Mouse (Mus musculus): ENCODE results near the gene Zfp710. TPM values are rescaled to one million over a fixed set of nuclear protein-coding genes. Genes with fewer than 3 reads are reported as not detected.

The Zfp710 gene
- polyA plus RNA-seq, 1 experiment from 2014 or later, result 15.9 TPM

DNA sequence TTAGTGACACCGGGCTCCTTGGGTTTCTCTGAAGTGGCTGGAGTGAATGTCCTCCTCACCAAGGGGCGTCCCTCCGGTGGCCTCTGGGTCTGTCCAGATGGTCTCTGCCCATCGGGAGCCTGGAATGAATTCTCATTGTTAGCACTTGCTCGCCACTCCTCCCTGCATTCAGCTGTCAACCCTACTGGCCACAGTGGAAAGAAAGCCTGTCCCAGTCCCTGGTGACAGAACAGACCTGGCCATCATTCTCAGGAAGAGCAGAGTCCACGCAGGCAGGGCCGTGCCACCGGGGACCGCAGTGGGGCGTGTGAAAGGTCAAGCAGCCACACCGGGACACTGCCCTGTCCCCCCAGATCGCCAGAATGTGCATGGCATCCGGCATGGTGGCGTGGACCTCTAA, 33.2 kb downstream of the Zfp710 start:
- DNase-seq (ENCODE audit: low read depth, low spot score) (no peak), ATAC-seq (no peak)
- no peaks in the 10 kb centered on the region for H3K27me3 ChIP-seq
- in situ Hi-C loops (cut with MboI; ENCODE audit: low pct_unique_long_range_greater_than_20kb), result no loop called here
- POLR2A ChIA-PET, result interaction anchor here (1.6 kb wide), 1 partner anchor 17 kb away, joined by 3 read pairs; no protein-coding TSS in a partner anchor
- CTCF ChIA-PET, result no interaction called here
- no peak for TF ChIP-seq CTCF (IDR thresholded peaks at IDR 0.05)

GRCm38 (mm10) chr7:80058405-80059063, 33.9 kb downstream of the Zfp710 start:
- TF ChIP-seq CTCF (IDR thresholded peaks at IDR 0.05), result no peak
- POLR2A ChIA-PET, result interaction anchor here (1.6 kb wide), 1 partner anchor 16 kb away, joined by 3 read pairs; no protein-coding TSS in a partner anchor
- DNase-seq (ENCODE audit: low read depth, low spot score), result no peak
- H3K27me3 ChIP-seq, result no peaks in the 10 kb centered on the region
- in situ Hi-C loops (cut with MboI; ENCODE audit: low pct_unique_long_range_greater_than_20kb), result no loop called here
- CTCF ChIA-PET, result no interaction called here
- ATAC-seq, result no peak

- in situ Hi-C loops (cut with MboI; ENCODE audit: low pct_unique_long_range_greater_than_20kb), result no loop called here
- ChIA-PET CTCF (no interaction called here), POLR2A (interaction anchor here (0.6 to 0.9 kb wide), 2 partner anchors 31 to 606 kb away, joined by 3 to 4 read pairs; no protein-coding TSS in a partner anchor)
- ATAC-seq (no peak), DNase-seq (ENCODE audit: low read depth, low spot score) (no peak)
- no peaks in the 10 kb centered on the region for H3K27me3 ChIP-seq
- TF ChIP-seq CTCF (IDR thresholded peaks at IDR 0.05), result no peak
Measured at GRCm38 (mm10) chr7:80059064-80059838, 34.6 kb downstream of the Zfp710 start.

DNA sequence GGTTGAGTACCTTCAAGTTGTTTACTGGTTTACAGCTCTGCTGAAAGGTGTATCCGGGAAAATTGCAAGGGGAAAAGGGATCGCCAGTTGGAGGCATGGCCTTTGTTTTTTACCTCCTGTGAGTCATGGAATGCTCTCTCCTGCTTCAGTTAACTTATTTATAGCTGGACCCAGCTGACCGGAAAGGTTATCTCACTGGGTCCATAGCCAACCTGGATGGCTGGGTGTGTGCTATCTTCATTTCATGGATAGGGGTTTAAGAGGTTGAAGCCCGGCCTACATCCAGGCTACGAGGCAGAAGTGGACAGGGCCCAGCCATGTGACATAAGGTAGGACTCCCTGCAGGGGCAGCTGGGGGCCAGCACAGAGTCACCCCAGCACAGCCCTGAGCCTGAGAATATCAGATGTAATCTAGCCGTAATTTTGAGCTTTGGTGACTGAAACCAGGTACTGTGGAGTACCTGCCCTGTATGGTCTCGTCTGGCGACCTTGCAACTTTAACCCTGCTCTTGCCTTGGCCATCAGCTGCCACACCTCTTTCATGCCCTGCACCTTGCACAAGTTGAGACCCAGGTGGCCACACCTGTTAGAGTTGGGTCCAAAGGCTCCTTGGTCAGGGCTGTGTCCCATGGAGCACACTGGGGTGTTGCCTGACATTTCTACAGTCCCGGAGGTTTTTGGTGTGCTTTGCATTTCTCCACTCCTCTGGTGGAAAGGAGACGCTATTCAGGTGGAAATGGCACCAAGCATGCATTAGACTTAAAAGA, 35.6 kb downstream of the Zfp710 start:
- in situ Hi-C loops (cut with MboI; ENCODE audit: low pct_unique_long_range_greater_than_20kb), result no loop called here
- ChIA-PET POLR2A (interaction anchor here (0.9 kb wide), 1 partner anchor 32 kb away, joined by 4 read pairs; no protein-coding TSS in a partner anchor), CTCF (no interaction called here)
- DNase-seq (ENCODE audit: low read depth, low spot score), result no peak
- no peak for TF ChIP-seq CTCF (IDR thresholded peaks at IDR 0.05)
- H3K27me3 ChIP-seq, result no peaks in the 10 kb centered on the region
- no peak for ATAC-seq

DNA sequence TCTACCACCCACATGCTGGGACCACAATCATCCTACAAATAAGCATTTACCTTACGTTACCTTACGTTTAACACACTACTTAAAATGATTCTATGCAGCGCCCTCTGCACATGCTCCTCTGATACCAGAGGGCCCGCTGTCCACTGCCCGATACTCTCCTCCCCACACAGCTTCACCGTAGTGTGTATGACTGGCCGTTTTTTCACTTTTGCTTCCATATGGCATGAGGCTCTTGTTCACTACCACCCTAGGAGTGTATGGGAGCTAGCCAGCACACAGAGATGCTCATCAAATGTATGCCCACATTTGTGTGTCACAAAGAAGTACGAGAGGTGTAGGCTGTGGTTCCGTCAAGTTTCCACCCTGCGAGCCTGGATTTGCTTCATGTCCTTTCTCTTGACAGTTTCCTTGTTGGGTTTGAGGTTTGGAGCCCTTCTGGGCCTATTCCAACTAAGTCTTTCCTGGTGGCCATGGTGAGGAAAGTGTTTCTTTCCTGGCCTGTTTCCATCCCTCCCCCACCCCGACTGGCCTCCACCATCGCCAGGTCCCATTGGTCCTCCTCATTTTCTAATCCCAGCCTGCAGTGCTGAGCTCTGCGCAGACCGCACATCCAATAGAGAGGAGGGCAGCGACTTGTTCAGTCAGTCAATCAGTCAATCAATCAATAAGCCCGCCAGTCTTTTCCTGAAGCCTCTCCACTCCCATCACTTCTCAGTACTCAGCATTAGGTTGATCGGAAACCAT, 37.6 kb downstream of the Zfp710 start:
- ChIA-PET POLR2A (no interaction called here), CTCF (no interaction called here)
- no peak for ATAC-seq
- no peak for DNase-seq (ENCODE audit: low read depth, low spot score)
- no peak for TF ChIP-seq CTCF (IDR thresholded peaks at IDR 0.05)
- in situ Hi-C loops (cut with MboI; ENCODE audit: low pct_unique_long_range_greater_than_20kb), result no loop called here
- no peaks in the 10 kb centered on the region for H3K27me3 ChIP-seq

- in situ Hi-C loops (cut with MboI; ENCODE audit: low pct_unique_long_range_greater_than_20kb), result no loop called here
- DNase-seq (ENCODE audit: low read depth, low spot score) (no peak), ATAC-seq (no peak)
- H3K27me3 ChIP-seq, result no peaks in the 10 kb centered on the region
- CTCF ChIA-PET, result interaction anchor here (0.9 kb wide), 1 partner anchor 21 kb away, joined by 4 read pairs; no protein-coding TSS in a partner anchor
- POLR2A ChIA-PET, result no interaction called here
- TF ChIP-seq CTCF (IDR thresholded peaks at IDR 0.05), result no peak
Measured at GRCm38 (mm10) chr7:80063244-80063643, 38.6 kb downstream of the Zfp710 start.

DNA sequence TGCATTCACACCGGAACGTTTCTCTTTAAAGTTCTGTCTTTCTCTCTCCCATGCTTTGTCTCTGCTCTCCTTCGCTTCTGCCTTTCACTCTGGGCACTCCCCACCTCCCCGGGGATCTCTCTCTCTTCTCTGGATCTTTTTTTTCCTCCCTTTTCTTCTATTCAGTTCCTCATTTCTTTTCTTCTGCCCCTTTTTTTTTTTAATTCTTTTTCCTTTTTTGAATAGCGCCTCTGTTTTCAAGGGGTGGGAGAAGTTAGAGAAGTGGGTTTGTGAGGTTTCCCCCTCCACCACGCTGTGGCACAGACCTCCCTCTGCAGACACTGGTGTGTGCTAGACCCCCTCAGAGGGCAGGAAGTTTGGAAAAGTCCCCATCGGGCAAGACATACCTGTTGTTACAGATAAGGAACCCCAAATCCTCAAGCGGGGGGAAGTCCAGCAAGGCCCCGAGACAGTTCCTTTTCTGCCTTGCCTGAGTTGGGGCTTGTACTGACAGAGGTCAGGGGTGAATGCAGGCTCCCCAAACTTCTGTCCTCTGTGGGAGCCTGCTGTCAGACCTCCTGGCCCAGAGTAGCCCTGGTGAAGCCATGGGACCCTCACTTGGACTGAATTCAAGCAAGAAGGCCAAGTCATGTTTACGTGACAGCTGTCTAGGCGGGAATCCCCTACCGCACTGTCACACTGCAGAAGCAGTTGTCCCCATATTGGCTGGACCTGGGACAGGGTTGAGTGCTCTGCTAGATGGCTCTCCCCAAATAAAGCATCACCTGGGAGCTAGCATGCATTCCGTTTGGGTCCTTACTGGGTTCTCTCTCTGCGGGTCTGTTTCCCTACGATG, 39.5 kb downstream of the Zfp710 start:
- ChIA-PET POLR2A (no interaction called here), CTCF (interaction anchor here (0.9 kb wide), 1 partner anchor 20 kb away, joined by 4 read pairs; no protein-coding TSS in a partner anchor)
- DNase-seq (ENCODE audit: low read depth, low spot score) (no peak), ATAC-seq (no peak)
- in situ Hi-C loops (cut with MboI; ENCODE audit: low pct_unique_long_range_greater_than_20kb), result no loop called here
- no peaks in the 10 kb centered on the region for H3K27me3 ChIP-seq
- no peak for TF ChIP-seq CTCF (IDR thresholded peaks at IDR 0.05)

GRCm38 (mm10) chr7:80065250-80065649, 40.6 kb downstream of the Zfp710 start:
- TF ChIP-seq CTCF (IDR thresholded peaks at IDR 0.05), result no peak
- DNase-seq (ENCODE audit: low read depth, low spot score), result no peak
- no peak for ATAC-seq
- no peaks in the 10 kb centered on the region for H3K27me3 ChIP-seq
- ChIA-PET CTCF (no interaction called here), POLR2A (no interaction called here)
- in situ Hi-C loops (cut with MboI; ENCODE audit: low pct_unique_long_range_greater_than_20kb), result no loop called here

- ChIA-PET POLR2A (interaction anchor here (0.7 kb wide), 2 partner anchors 40 to 183 kb away, joined by 3 to 4 read pairs; no protein-coding TSS in a partner anchor), CTCF (no interaction called here)
- TF ChIP-seq CTCF (IDR thresholded peaks at IDR 0.05), result no peak
- H3K27me3 ChIP-seq, result no peaks in the 10 kb centered on the region
- in situ Hi-C loops (cut with MboI; ENCODE audit: low pct_unique_long_range_greater_than_20kb), result no loop called here
- no peak for ATAC-seq
- no peak for DNase-seq (ENCODE audit: low read depth, low spot score)
Measured at GRCm38 (mm10) chr7:80066675-80067455, 42.3 kb downstream of the Zfp710 start.

Measured in Patski (cell line).